Mouse (Mus musculus) megakaryocyte-erythroid progenitor cell, adult 5-6 weeks (primary cell): ENCODE measurements around the gene Med13l. TPM values are rescaled to one million over a fixed set of nuclear protein-coding genes. Genes with fewer than 3 reads are reported as not detected.
A peak's percentile ranks its signal among the peaks of the same experiment; 100 is the strongest.

Experiments
- ATAC-seq: replicated peaks from 2 replicates; pipeline ENCODE4 v1.8.0; 2016; ENCODE audit warnings: mild to moderate bottlenecking, inconsistent platforms; ENCODE audit not compliant: severe bottlenecking, poor library complexity, low FRiP score, low TSS enrichment
- total RNA-seq, 2 experiments: library from RNA; stranded (forward) in 1 of 2; stranded (reverse) in 1 of 2; fragments of 200-1000, 215-1000 nt in 1 of 2; fragments of >200 nt in 1 of 2; fragmentation: Nextera tagmentation in 1 of 2; gene quantifications; 2 replicates each; pipeline ENCODE4 v1.2.3; 2014 to 2017

Gene Med13l
- total RNA-seq, 2 experiments from 2014 or later = 11.3 to 25.9 TPM

- ATAC-seq = no peak
These were observed 7.2 kb upstream of the Med13l start for GRCm38 (mm10) chr5:118553290-118553689.

GRCm38 (mm10) chr5:118555305-118555704, 5.2 kb upstream of the Med13l start:
- no peak for ATAC-seq

DNA sequence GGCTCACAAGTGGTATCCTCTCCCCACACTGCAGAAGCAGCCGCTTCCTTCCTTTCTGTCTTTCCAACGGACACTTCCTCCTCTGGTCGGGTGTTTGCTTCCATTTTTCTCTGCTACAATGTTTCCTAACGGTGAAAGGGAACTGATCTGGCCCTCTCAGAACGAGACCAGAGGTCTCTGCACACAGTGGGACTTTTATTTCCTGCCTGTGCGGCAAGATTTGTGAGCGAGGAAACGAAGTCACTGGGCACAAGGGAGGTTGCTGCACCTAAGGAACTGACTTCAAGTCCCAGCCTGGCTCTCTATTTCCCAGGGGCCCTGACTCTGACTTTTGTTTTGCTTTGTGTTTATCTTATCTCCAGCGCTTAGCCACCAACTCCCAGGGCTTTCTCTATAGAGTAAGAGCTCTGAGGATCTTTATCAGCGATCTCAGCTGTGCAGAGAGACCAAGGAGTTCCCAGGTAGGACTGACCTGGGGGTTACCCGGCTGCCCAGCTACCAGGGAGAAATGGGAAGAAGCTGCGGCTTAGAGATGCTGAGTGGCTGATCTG, 4.0 kb upstream of the Med13l start:
- ATAC-seq = peak; percentile 31; the same call in 1 of the 2 replicates

- ATAC-seq = no peak
These were observed 1.6 kb upstream of the Med13l start for GRCm38 (mm10) chr5:118558841-118559240.

- peak; percentile 62 for ATAC-seq
These were observed 695 bp upstream of the Med13l start for GRCm38 (mm10) chr5:118559584-118560384.

DNA sequence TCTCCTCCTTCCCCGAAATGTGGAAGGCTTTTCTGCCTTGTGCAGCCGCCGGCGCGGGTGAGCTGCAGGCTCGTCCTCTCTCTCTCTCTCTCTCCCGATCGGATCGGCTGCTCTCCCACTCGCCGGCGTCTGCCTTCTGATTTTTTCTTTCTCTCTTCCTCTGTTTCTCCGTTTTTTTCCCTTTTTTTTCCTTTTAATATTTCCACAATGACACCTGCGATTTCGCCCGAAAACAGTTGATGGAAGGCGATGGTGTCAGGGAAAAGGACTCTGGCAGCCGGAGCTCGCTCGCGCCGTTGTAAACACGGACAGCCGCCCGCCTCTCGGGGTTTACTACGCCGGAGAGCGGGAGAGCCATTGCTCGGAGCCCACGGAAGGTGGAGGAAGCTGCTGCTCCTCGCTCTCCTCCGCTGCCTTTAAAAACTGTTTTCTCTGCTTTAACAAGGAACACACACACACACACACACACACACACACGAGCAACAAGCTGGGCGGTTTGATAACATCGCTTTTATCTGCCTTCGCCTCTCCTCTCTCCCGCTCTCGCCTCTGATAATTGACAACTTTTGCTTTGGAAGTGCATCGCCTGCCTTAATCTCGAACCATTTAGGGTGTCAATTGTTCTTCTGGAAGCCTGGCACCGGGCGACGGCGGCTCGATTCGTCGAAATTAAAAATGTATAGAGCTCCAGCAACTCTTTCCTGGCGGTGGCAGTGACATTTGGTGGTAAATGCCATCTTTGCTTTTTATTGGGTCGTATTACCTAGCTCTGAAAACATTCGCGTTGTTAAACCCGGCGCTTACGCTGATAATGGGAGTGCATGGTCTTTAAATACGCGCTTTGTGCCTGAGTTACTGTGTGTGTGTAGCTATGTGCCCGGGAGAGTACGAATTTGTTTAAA, 858 bp downstream of the Med13l start:
- peak; percentile 10; the same call in 1 of the 2 replicates for ATAC-seq

GRCm38 (mm10) chr5:118562206-118562605, 1.7 kb downstream of the Med13l start:
- no peak for ATAC-seq

DNA sequence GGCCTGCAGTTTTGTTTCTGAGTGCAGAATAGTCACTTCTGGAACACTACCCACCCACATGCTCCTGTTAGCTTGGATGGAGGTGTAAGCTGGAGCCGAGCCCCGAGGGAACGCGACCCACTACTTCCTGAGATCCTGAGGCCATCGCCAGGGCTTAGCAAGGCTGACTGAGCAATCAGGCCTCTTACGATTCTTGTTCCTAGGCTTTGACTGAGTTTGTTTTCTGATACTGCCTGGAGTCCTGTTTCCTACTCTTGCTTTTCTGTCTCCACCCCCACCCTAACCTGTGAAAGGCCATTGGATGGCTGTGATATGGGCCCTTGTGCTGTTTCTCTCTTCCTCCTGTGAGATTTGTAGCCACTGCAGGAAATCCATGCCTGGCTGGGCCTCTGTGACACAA, 3.1 kb downstream of the Med13l start:
- no peak for ATAC-seq

- ATAC-seq = no peak
These were observed 6.9 kb downstream of the Med13l start for GRCm38 (mm10) chr5:118567395-118567794.

GRCm38 (mm10) chr5:118569017-118569416, 8.5 kb downstream of the Med13l start:
- ATAC-seq = no peak

DNA sequence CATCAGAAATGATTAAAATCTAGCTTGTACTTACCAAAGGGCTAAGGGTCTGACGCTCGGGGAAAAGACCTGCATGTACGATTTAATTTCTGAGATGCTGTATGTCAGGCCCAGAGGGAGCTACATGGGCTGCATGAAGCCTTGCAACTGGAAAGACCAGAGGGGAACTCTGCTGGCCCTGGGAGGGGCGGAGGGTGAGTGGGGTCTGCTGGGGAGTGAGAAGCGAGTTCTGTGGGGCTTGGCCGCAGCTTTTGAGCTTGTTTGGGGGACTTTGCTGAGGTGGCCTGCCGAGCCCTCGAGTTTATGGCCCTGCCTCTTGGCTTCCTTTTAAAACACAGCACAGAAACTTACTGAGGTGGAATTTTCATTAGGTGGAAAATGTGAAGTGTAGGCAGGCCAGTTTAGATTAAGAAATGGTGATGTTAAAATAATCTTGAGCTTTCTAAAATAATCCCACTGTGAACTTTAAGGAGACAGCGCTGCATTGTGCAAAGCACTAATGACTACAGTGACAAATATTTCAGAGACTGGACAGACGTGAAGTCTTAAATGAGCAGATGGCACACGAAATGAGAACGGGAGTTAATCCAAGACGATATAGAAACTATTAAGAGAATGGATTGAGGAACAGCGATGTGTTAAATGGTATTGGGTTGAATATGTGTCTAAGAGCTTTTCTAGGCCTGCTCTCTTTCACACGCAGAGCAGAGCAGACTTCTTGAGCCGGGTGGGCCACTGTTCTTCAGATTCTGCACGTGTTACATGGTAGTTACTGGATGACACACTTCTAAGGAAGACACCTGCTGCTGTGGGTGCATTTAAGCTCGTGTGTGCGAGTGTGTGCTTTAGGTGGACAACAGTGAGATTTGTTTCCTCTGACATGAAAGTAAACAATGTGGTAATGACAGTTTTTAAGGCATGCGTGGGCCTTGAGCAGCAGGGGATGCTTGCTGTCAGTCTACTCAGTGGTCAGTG, 9.4 kb downstream of the Med13l start:
- ATAC-seq = no peak

- no peak for ATAC-seq
These were observed 11.0 kb downstream of the Med13l start for GRCm38 (mm10) chr5:118571504-118571903.

- no peak; the same call in 1 of the 2 replicates for ATAC-seq
These were observed 13.8 kb downstream of the Med13l start for GRCm38 (mm10) chr5:118574236-118574635.

DNA sequence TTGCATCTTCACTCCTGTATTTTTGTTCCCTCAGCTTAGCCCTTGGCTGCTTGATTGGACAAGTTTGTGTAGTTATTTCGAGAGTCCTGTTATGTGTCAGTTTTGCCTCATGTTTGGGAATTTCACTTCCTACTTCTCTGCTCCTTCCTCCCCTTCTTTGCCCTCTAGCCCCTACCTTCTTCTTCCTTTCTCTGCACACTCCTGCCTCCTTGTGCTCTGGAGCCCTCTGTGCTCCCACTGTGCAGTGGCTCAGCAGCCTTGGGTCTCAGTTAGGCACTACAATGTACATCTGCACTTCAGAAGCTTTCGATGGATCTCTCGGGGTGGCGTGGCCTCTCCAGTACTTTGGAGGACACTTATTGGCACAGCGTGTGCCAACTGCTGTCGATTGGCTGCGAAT, 14.5 kb downstream of the Med13l start:
- no peak for ATAC-seq

GRCm38 (mm10) chr5:118575909-118576308, 15.4 kb downstream of the Med13l start:
- no peak for ATAC-seq

GRCm38 (mm10) chr5:118576731-118577130, 16.3 kb downstream of the Med13l start:
- no peak for ATAC-seq

DNA sequence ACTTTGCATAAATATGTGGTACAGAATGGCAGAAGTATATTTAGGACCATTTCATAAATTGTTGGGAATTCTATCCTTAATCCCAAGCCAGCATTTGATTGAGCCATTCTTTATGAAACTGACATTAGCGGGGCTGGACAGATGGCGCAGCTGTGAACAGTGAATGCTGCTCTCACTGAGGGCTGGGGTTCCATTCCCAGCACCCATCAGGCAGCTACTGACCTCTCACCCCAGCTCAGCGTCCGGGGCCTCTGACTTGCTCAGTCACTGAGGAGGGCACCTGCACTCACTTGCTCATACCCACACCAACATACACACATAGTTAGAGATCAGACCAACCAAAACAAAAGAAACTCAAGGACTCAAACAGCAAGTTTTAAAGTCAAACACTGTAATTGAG, 24.9 kb downstream of the Med13l start:
- ATAC-seq = no peak

DNA sequence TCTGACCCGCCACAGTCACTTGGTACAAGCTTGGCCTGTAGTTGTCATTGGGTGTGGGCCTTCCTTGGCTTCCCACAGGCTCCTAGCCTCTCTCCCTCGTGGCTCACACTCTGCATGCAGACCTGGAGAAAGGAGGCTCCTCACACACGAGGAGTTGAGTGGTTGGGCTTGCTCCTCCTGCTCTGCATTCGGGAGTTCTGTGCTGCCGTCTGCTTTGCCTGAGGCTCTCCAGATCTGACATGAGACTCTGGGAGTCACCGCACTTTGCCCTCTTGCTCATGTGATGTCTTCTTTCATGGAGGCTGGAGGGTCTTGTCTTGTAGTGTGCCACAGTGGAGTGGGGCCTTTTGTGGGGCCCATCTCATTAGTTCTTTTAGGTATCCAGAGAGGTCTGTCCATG, 26.1 kb downstream of the Med13l start:
- no peak for ATAC-seq

DNA sequence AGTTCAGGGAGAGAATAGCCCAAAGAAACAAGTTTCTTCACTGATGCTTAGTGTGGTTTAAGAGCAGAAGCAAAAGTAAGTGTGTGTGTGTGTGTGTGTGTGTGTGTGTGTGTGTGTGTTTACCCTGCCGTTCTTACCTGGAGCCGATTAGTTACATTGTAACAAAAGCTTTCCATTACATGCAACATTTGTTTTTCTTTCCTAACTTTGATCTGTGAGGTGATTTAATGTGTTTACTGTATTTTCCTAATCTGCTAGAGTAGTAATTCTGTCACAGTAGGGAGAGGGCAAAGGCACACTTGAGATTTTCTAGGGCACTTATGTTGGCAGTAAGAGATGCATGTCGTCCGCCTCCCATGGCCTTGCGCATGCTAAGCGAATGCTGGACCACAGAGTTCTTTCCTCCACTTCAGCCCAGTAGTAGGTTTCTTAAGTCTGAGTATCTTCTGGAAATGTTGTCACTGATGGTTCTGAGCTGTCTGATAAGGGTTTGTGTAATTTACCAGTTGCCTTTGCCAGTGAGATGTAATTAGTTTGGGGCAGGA, 28.0 kb downstream of the Med13l start:
- ATAC-seq = no peak
